Mouse (Mus musculus) limb, embryonic 14.5 days (tissue): ENCODE results near the gene Naaladl2. TPM values are rescaled to one million over a fixed set of nuclear protein-coding genes. Genes with fewer than 3 reads are reported as not detected.
A peak's percentile ranks its signal among the peaks of the same experiment; 100 is the strongest.

Experiments
- ATAC-seq: fragments of 200-750 bp; cut with Nextera tagmentation; 2 replicates; pipeline ENCODE4 v1.8.0; 2017; ENCODE audit warnings: low read depth, moderate number of reproducible peaks, moderate TSS enrichment; ENCODE audit not compliant: low FRiP score
- DNase-seq: peaks from one replicate; pipeline ENCODE4 v3.0.0-alpha.2; 2015; ENCODE audit warnings: low spot score
- H3K27ac ChIP-seq: fragments of 300-500 bp; sonication (generic); replicated peaks from 2 replicates; pipeline ENCODE4 v1.5.1; 2014; ENCODE audit warnings: low read depth, mild to moderate bottlenecking, low read length, moderate library complexity, mixed read lengths
- H3K27me3 ChIP-seq: fragments of 300-500 bp; sonication (generic); 2 replicates; pipeline ENCODE4 v1.6.1; 2014; ENCODE audit warnings: low read length, mixed read lengths; ENCODE audit not compliant: control insufficient read depth, insufficient read depth
- H3K36me3 ChIP-seq: fragments of 300-500 bp; sonication (generic); 2 replicates; pipeline ENCODE4 v1.6.1; 2014; ENCODE audit warnings: mild to moderate bottlenecking, low read length, moderate library complexity, mixed read lengths; ENCODE audit not compliant: control insufficient read depth, insufficient read depth
- H3K4me1 ChIP-seq: fragments of 300-500 bp; sonication (generic); 2 replicates; pipeline ENCODE4 v1.6.1; 2014; ENCODE audit warnings: antibody characterized with exemption, low read length, mixed read lengths; ENCODE audit not compliant: control insufficient read depth, insufficient read depth
- H3K4me2 ChIP-seq: fragments of 300-500 bp; sonication (generic); replicated peaks from 2 replicates; pipeline ENCODE4 v1.6.1; 2014; ENCODE audit warnings: low read depth, mild to moderate bottlenecking, low read length, moderate library complexity; ENCODE audit not compliant: severe bottlenecking
- H3K4me3 ChIP-seq: fragments of 300-500 bp; sonication (generic); replicated peaks from 2 replicates; pipeline ENCODE4 v1.5.1; 2014; ENCODE audit warnings: low read length
- H3K9ac ChIP-seq: fragments of 300-500 bp; sonication (generic); 2 replicates; pipeline ENCODE4 v1.6.1; 2014; ENCODE audit warnings: mild to moderate bottlenecking, low read depth, low read length, moderate library complexity; ENCODE audit not compliant: severe bottlenecking
- H3K9me3 ChIP-seq: fragments of 300-500 bp; sonication (generic); 2 replicates; pipeline ENCODE4 v1.6.1; 2016; ENCODE audit warnings: low read length; ENCODE audit not compliant: control insufficient read depth
- POLR2A ChIP-seq: fragments of 200-500 bp; IDR thresholded peaks from 2 replicates; pipeline ENCODE4 v1.8.0; 2012; ENCODE audit warnings: inconsistent platforms, mild to moderate bottlenecking, moderate library complexity, borderline replicate concordance; ENCODE audit not compliant: insufficient read depth, insufficient read length; ENCODE audit errors: extremely low read depth
- WGBS: fragments of 180-500 bp; shearing (Covaris S2); extraction: QIAGEN DNeasy Blood & Tissue Kit; methylation state at CpG from one replicate; pipeline ENCODE4 v1.1.7; 2014; 5-methylcytosine and 5-hydroxymethylcytosine counted together
- polyA plus RNA-seq, 2 experiments: library from polyadenylated mRNA; depleted of rRNA in 1 of 2; stranded (reverse) in 1 of 2; unstranded in 1 of 2; fragments of >200 nt; fragmentation: Nextera tagmentation in 1 of 2; extraction: Ambion mirVana in 1 of 2; gene quantifications; 2 replicates each; pipeline versions ENCODE4 v1.2.1 to v1.2.3; 2012 to 2014

Gene Naaladl2
- polyA plus RNA-seq, 2 experiments = 0.89 to 2.3 TPM

DNA sequence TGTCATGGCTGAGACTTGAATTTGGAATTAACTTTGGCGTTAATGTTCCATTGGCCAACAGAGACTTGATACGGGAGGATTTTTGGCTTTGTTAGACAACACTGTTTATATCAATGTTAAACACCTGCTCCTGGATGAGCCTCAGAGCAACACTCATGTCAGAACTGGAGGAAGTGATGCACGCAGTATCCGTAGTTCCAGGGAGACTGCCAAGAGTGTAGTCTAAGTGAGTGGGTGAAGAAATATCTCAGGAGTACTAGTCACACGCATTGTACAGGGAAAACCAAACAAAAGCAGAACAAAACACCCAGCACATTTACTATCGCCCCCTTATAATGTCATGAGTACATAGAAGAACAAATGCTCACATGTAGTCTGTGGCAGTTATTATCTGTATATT, 703.4 kb downstream of the Naaladl2 start:
- 88% methylated on average over 6 of the region's 6 CpGs for WGBS
- Histone ChIP-seq H3K9me3 (no peaks in the 10 kb centered on the region), H3K4me2 (no peak overlapping the region), H3K4me1 (no peaks in the 10 kb centered on the region), H3K4me3 (no peak overlapping the region), H3K27me3 (no peaks in the 10 kb centered on the region), H3K36me3 (no peaks in the 10 kb centered on the region), H3K9ac (no peak overlapping the region), H3K27ac (no peak overlapping the region)
- no peak for DNase-seq
- no peak for TF ChIP-seq POLR2A
- ATAC-seq = no peak

DNA sequence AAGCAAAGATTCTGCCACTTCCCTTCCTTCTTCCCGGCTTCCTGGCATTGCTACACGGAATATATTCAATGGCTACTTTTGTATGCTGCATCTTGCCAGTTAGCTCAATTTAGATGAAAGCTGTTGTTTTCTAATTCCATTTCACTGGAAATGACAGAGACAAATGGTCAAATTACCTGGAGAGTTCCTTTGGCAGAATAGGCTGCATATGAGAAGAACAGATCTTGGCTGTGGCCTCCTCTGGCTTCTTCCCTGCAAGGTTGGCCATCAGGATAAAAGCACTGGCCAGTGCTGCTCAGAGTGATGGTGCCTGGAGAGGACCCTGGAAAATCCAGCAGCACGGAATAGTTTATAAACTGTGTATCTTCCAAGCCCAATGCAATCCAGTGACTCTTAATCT, 711.3 kb downstream of the Naaladl2 start:
- H3K36me3 ChIP-seq = no peaks in the 10 kb centered on the region
- no peaks in the 10 kb centered on the region for H3K4me1 ChIP-seq
- H3K9me3 ChIP-seq = no peaks in the 10 kb centered on the region
- H3K4me3 ChIP-seq = no peak overlapping the region
- no peaks in the 10 kb centered on the region for H3K27me3 ChIP-seq
- no peak overlapping the region for H3K9ac ChIP-seq
- WGBS = 91% methylated on average over 3 of the region's 3 CpGs
- DNase-seq (no peak), ATAC-seq (no peak)
- no peak overlapping the region for H3K27ac ChIP-seq
- TF ChIP-seq POLR2A = no peak
- no peak overlapping the region for H3K4me2 ChIP-seq

DNA sequence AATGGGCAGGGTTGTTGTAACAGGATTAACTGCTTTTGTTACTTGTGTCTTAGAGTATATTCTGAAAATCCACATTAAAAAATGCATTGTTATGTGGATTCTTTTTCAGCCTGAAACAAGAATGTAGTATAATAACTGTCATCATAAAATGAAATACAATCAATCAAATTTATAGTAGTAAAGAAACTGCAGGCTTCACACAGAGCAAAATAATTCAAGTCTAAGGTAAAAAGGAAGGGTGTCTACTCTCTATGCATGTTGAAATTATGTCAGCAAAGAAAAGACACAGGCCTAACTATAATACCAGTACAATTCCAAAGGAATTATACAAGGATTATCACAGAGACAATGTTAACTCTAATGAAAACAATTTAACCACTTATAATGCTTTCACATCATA, 752.3 kb downstream of the Naaladl2 start:
- Histone ChIP-seq H3K36me3 (no peaks in the 10 kb centered on the region), H3K9ac (no peak overlapping the region), H3K27ac (no peak overlapping the region), H3K9me3 (no peaks in the 10 kb centered on the region), H3K27me3 (no peaks in the 10 kb centered on the region), H3K4me3 (no peak overlapping the region), H3K4me2 (no peak overlapping the region), H3K4me1 (no peaks in the 10 kb centered on the region)
- DNase-seq (no peak), ATAC-seq (no peak)
- TF ChIP-seq POLR2A = no peak

DNA sequence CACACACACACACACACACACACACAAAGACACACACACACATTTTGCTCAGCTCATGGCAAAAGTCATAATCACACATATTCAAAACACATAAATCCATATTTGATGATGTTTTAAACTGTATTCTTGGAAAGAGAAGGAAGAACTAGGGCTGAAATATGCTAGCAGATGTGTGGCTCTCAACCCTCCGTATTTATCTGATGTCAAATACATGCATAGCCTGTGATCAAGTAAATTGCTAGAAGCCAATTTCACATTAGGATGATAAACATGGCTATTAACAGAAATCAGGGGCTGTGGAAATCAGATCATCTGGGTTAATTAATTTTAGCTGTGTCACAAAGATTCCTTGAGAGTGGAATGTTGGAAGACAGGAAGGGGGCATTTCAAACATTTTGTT, 752.8 kb downstream of the Naaladl2 start:
- WGBS = 72% methylated on average over 1 of the region's 1 CpGs
- DNase-seq (no peak), ATAC-seq (no peak)
- Histone ChIP-seq H3K9me3 (no peaks in the 10 kb centered on the region), H3K4me1 (no peaks in the 10 kb centered on the region), H3K9ac (no peak overlapping the region), H3K4me2 (no peak overlapping the region), H3K27me3 (no peaks in the 10 kb centered on the region), H3K27ac (no peak overlapping the region), H3K36me3 (no peaks in the 10 kb centered on the region), H3K4me3 (no peak overlapping the region)
- TF ChIP-seq POLR2A = no peak

DNA sequence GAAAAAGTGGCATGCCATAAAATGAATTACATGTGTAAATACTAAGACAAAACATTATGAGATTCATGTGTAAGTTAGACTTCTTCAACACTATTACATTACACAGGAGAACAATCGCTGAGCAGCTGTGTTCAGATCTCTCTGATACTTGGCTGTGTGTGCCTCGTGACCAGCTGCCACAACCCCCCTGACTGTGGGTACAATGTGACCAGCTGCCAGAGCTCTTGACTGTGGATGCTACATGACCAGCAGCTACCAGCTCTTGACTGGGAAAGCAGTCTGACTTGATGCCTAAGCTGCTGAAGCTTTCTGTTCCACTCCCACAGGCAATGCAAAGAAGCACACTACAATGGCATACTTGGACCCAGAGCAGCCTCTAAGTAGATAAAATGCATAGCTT, 789.1 kb downstream of the Naaladl2 start:
- Histone ChIP-seq H3K9ac (no peak overlapping the region), H3K4me2 (no peak overlapping the region), H3K4me1 (no peaks in the 10 kb centered on the region), H3K4me3 (no peak overlapping the region), H3K27ac (no peak overlapping the region), H3K36me3 (no peaks in the 10 kb centered on the region), H3K9me3 (no peaks in the 10 kb centered on the region), H3K27me3 (no peaks in the 10 kb centered on the region)
- TF ChIP-seq POLR2A = no peak
- DNase-seq (peak; percentile 32), ATAC-seq (peak; percentile 85)
- WGBS = 60% methylated on average over 2 of the region's 2 CpGs
